Mouse (Mus musculus): ENCODE data around the gene Grik5.

DNA sequence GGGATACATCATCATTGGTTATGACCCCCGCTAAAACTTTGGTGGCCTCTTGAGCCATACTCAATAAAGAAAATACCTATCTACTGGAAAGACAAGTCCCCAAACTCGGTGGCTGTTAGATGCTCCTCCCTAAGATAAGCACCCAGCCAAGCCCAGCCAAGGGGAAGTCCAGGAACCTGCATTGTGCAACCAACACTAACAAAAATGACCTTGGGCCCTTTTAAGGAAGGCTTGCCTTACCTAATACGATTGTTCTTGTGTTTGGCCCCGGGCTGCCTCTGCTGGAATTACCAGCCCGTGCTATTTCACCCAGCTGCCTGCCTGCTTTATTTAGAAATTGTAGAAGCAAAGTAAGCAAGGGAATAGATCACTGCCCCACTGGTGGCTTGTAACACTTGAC lies 12.5 kb upstream of the Grik5 start:
- TF ChIP-seq CTCF (conservative IDR thresholded peaks at IDR 0.05; ENCODE audit: low read length) (no peak), POU5F1 (IDR thresholded peaks at IDR 0.05; ENCODE audit: borderline replicate concordance, low read length) (no peak), NANOG (IDR thresholded peaks at IDR 0.05; ENCODE audit: borderline replicate concordance, low read length) (no peak)

Measured in E14TG2a.4 (cell line).